Mouse (Mus musculus): ENCODE results near the gene 1110017D15Rik. TPM values are rescaled to one million over a fixed set of nuclear protein-coding genes. Genes with fewer than 3 reads are reported as not detected.
"Not testable (repeated sequence)": the region's sequence is repeated elsewhere in the genome, so short reads cannot be mapped to it uniquely, and the experiment has no call there.

The 1110017D15Rik gene
- polyA plus RNA-seq, 1 experiment from 2014 or later, result 2.0 TPM

DNA sequence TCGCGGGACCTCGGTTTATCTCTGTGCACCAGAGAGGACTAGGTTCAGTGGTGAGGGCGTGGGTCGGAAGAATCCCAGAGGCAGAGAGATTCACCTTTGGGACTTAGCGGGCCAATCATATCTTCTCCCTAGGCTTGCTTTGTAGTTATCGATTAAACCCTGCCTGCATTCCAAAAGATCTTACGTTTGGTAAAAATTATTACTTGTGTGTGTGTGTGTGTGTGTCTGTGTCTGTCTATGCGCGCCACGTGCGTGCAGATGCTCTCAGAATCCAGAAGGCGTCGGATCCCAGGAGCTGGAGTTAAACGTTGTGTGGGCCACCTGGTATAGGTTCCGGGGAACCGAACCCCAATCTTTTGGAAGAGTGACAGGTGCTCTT, 51.9 kb downstream of the 1110017D15Rik start:
- peak overlapping the region; percentile 42; the same call in 1 of the 2 replicates for H3K27ac ChIP-seq (ENCODE audit: low read depth, low read length)
- ATAC-seq, result peak; percentile 58
- 2% methylated on average over 17 of the region's 17 CpGs for WGBS
- no peaks in the 10 kb centered on the region for H3K4me1 ChIP-seq (replicated peaks; ENCODE audit: control insufficient read depth, insufficient read depth, low read length)
- H3K9ac ChIP-seq (ENCODE audit: low read depth, low read length), result peak overlapping the region; percentile 52
- peak overlapping the region; percentile 88 for H3K4me3 ChIP-seq (ENCODE audit: low read depth, low read length)
- TF ChIP-seq CTCF (IDR thresholded peaks at IDR 0.05; ENCODE audit: low read depth), result peak; percentile 30; the same call in 1 of the 2 replicates
- no peaks in the 10 kb centered on the region for H3K9me3 ChIP-seq (ENCODE audit: control insufficient read depth)
- H3K4me2 ChIP-seq (replicated peaks; ENCODE audit: low read depth), result peak overlapping the region; percentile 79
- no peaks in the 10 kb centered on the region for H3K36me3 ChIP-seq (ENCODE audit: control insufficient read depth, insufficient read depth)
- H3K27me3 ChIP-seq (replicated peaks; ENCODE audit: control insufficient read depth, insufficient read depth, low read length), result no peaks in the 10 kb centered on the region

DNA sequence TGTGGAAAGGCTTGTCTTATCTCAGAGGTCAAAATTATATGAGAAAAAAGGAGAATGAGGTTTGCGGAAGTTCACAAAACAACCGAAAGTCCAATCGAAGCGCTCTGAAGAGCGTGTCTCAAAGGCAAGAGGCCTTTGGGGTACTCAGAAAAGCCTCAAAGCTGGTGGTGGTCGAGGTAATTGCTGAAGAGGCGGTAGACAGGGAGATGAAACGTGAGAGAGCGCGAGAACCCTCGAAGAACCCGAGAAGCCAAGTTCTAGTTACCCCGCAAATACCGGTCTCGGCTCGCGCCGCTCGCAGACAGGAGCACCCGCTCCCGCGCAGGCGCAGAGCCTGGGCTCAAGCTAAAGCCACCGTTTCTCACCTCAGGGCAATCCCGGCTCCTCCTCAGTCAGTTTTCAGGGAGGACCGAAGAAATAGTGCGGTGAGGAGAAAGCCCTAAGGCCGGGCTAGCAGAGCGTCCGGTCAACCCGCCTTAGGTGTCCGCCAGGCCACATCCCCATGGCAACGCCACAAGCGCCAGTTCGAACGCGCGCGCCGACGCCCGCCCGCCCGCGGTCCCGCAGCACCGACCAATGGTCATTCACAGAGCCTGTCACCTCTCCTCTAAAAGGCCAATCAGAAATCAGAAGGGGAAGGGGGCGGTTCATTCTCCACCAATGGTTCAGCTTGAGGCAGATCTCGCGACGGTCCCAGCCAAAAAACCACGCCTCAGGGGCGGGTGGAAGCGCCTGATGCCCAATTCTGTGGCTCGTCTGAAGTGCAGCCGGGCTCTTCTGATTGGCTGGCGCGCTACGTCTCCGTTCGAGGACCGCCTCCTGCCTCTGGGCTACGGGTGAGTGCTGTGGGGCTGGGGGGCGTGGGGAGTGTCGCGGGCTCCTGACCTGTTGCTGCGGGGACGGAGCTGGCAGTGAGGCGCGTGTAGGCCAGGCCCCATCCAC, 52.5 kb downstream of the 1110017D15Rik start, which contains the start of the genes Kif24 and Nudt2:
TSS of gene Kif24 (minus strand) at position 543 of the 942 bp plus-strand sequence.
TSS of gene Nudt2 (plus strand) at position 807 of the 942 bp plus-strand sequence.
- H3K4me2 ChIP-seq (replicated peaks; ENCODE audit: low read depth), result peak within 1 kb of the TSS; percentile 79
- ATAC-seq, result peak; percentile 98
- H3K36me3 ChIP-seq (ENCODE audit: control insufficient read depth, insufficient read depth), result no peaks in the 10 kb centered on the region
- peak within 1 kb of the TSS; percentile 57 for H3K27ac ChIP-seq (ENCODE audit: low read depth, low read length)
- no peaks in the 10 kb centered on the region for H3K9me3 ChIP-seq (ENCODE audit: control insufficient read depth)
- peak within 1 kb of the TSS; percentile 88 for H3K4me3 ChIP-seq (ENCODE audit: low read depth, low read length)
- no peak; the same call in 1 of the 2 replicates for TF ChIP-seq CTCF (IDR thresholded peaks at IDR 0.05; ENCODE audit: low read depth)
- H3K27me3 ChIP-seq (replicated peaks; ENCODE audit: control insufficient read depth, insufficient read depth, low read length), result no peaks in the 10 kb centered on the region
- no peaks in the 10 kb centered on the region for H3K4me1 ChIP-seq (replicated peaks; ENCODE audit: control insufficient read depth, insufficient read depth, low read length)
- H3K9ac ChIP-seq (ENCODE audit: low read depth, low read length), result peak within 1 kb of the TSS; percentile 65
- WGBS, result under 1% methylated on average over 70 of the region's 70 CpGs

DNA sequence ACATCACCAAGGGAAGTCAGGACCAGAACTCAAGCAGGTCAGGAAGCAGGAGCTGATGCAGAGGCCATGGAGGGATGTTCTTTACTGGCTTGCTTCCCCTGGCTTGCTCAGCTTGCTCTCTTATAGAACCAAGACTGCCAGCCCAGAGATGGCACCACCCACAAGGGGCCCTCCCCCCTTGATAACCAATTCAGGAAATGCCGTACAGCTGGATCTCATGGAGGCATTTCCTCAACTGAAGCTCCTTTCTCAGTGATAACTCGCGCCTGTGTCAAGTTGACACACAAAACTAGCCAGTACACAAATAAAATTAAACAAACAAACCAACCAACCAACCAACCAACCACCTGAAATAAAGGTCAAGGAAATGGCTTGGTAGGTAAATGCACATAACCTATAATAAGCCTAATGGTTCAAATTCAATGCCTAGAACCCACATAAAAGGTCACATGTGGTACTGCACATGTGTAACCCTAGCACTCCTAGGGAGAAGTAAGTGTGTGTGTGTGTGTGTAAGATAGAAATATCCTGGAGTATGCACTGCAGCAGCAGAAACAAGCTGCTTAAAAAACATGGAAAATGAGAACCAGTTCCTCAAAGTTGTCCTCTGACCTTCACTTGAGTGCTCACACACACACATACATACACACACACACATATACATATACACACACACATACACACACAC, 53.9 kb downstream of the 1110017D15Rik start:
- H3K27me3 ChIP-seq (replicated peaks; ENCODE audit: control insufficient read depth, insufficient read depth, low read length), result not testable (repeated sequence)

DNA sequence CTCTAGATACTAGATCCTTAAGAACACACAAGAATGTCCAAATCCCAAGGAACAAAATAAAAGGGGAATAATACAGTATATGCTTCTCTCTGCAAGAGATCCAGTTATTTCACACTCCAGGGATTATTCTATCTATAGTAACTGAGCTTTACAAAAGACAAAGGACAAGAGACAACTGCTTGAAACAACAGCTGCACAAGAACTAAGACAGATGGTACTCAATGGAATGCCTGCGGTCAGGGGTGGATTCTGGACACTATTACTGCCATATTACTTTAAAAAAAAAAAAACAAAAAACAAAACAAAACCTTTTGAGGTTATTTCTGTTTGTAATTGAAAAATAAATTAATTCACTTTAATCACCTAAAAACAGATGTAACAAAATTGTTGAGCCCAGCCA, 56.4 kb downstream of the 1110017D15Rik start:
- Histone ChIP-seq H3K4me1 (replicated peaks; ENCODE audit: control insufficient read depth, insufficient read depth, low read length) (no peaks in the 10 kb centered on the region), H3K9me3 (ENCODE audit: control insufficient read depth) (no peaks in the 10 kb centered on the region), H3K27ac (ENCODE audit: low read depth, low read length) (no peak overlapping the region), H3K4me3 (ENCODE audit: low read depth, low read length) (no peak overlapping the region), H3K27me3 (replicated peaks; ENCODE audit: control insufficient read depth, insufficient read depth, low read length) (no peaks in the 10 kb centered on the region), H3K9ac (ENCODE audit: low read depth, low read length) (no peak overlapping the region), H3K4me2 (replicated peaks; ENCODE audit: low read depth) (no peak overlapping the region), H3K36me3 (ENCODE audit: control insufficient read depth, insufficient read depth) (no peaks in the 10 kb centered on the region)
- no peak for TF ChIP-seq CTCF (IDR thresholded peaks at IDR 0.05; ENCODE audit: low read depth)
- 95% methylated on average over 1 of the region's 1 CpGs for WGBS
- ATAC-seq, result no peak

More for the DNA sequence above, 53.9 kb downstream of the 1110017D15Rik start:
- Histone ChIP-seq H3K4me3 (ENCODE audit: low read depth, low read length) (peak overlapping the region; percentile 88), H3K4me2 (replicated peaks; ENCODE audit: low read depth) (peak overlapping the region; percentile 79)
- H3K9ac ChIP-seq (ENCODE audit: low read depth, low read length); H3K27ac ChIP-seq (ENCODE audit: low read depth, low read length); H3K36me3 ChIP-seq (ENCODE audit: control insufficient read depth, insufficient read depth); H3K4me1 ChIP-seq (replicated peaks; ENCODE audit: control insufficient read depth, insufficient read depth, low read length); H3K9me3 ChIP-seq (ENCODE audit: control insufficient read depth); ATAC-seq: not testable (repeated sequence)
- WGBS, result 24% methylated on average over 3 of the region's 3 CpGs

Other genes with a start within 250 kb of the 1110017D15Rik start
- 15.3 and 17.7 TPM in 2 replicates for gene Ubap2, start 242.2 kb downstream of the 1110017D15Rik start, polyA plus RNA-seq (2015; fragmentation: Nextera tagmentation; extraction: Ambion mirVana)
- 27.0 and 29.1 TPM in 2 replicates for gene Dcaf12, start 202.4 kb downstream of the 1110017D15Rik start, polyA plus RNA-seq (2015; fragmentation: Nextera tagmentation; extraction: Ambion mirVana)
- 36.3 and 44.7 TPM in 2 replicates for gene Ubap1, start 168.3 kb downstream of the 1110017D15Rik start, polyA plus RNA-seq (2015; fragmentation: Nextera tagmentation; extraction: Ambion mirVana)
- 1.3 and 1.4 TPM in 2 replicates for gene Kif24, start 52.4 kb downstream of the 1110017D15Rik start, polyA plus RNA-seq (2015; fragmentation: Nextera tagmentation; extraction: Ambion mirVana)
- 34.9 and 35.7 TPM in 2 replicates for gene Nudt2, start 52.2 kb downstream of the 1110017D15Rik start, polyA plus RNA-seq (2015; fragmentation: Nextera tagmentation; extraction: Ambion mirVana)
- 11.6 and 13.7 TPM in 2 replicates for gene AI464131, start 14.3 kb downstream of the 1110017D15Rik start, polyA plus RNA-seq (2015; fragmentation: Nextera tagmentation; extraction: Ambion mirVana)
- 3.2 and 4.9 TPM in 2 replicates for gene Fam219a, start 52.2 kb upstream of the 1110017D15Rik start, polyA plus RNA-seq (2015; fragmentation: Nextera tagmentation; extraction: Ambion mirVana)
- gene Dnaic1, start 52.4 kb upstream of the 1110017D15Rik start, polyA plus RNA-seq (2015; fragmentation: Nextera tagmentation; extraction: Ambion mirVana), result 2.3 and 3.4 TPM in 2 replicates
- gene Enho, start 123.0 kb upstream of the 1110017D15Rik start, polyA plus RNA-seq (2015; fragmentation: Nextera tagmentation; extraction: Ambion mirVana), result 8.5 and 8.6 TPM in 2 replicates
- 1.9 and 2.8 TPM in 2 replicates for gene Cntfr, start 179.8 kb upstream of the 1110017D15Rik start, polyA plus RNA-seq (2015; fragmentation: Nextera tagmentation; extraction: Ambion mirVana)
- gene Il11ra1, start 182.7 kb upstream of the 1110017D15Rik start, polyA plus RNA-seq (2015; fragmentation: Nextera tagmentation; extraction: Ambion mirVana), result 63.8 and 63.9 TPM in 2 replicates
- 47.4 and 51.3 TPM in 2 replicates for gene Rpp25l, start 196.2 kb upstream of the 1110017D15Rik start, polyA plus RNA-seq (2015; fragmentation: Nextera tagmentation; extraction: Ambion mirVana)
- gene Dctn3, start 205.8 kb upstream of the 1110017D15Rik start, polyA plus RNA-seq (2015; fragmentation: Nextera tagmentation; extraction: Ambion mirVana), result 127 and 144 TPM in 2 replicates
- gene Arid3c, start 213.8 kb upstream of the 1110017D15Rik start, polyA plus RNA-seq (2015; fragmentation: Nextera tagmentation; extraction: Ambion mirVana), result not detected in 2 replicates
- 90.5 and 105 TPM in 2 replicates for gene Galt, start 237.9 kb upstream of the 1110017D15Rik start, polyA plus RNA-seq (2015; fragmentation: Nextera tagmentation; extraction: Ambion mirVana)
- 46.4 and 50.6 TPM in 2 replicates for gene Sigmar1, start 238.8 kb upstream of the 1110017D15Rik start, polyA plus RNA-seq (2015; fragmentation: Nextera tagmentation; extraction: Ambion mirVana)